Mouse (Mus musculus): ENCODE results near the gene Tex38. TPM values are rescaled to one million over a fixed set of nuclear protein-coding genes. Genes with fewer than 3 reads are reported as not detected.

Gene Tex38
- polyA plus RNA-seq, 1 experiment from 2014 or later: 0.33 TPM

DNA sequence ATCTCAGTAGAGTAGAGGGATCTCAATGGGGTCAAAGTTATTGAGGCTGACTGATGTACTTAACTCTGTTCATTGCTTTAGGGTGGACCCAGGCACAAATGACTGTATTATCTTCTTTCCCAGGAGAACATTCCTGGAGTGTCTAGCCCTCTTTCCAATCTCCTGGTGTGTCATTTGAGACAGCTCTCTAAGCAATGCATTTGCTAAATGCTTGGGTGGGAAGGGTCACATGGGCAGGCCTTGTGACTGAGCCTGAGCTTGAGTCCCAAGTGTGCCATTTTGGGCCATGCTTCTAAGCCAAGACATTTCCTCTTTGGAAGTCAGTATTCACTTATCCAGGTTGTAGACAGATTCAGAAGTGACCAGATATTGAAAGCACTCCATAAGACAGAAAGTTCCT lies 40.6 kb upstream of the Tex38 start:
- Histone ChIP-seq H3K9me3 (ENCODE audit: control insufficient read depth, low read length) (no peaks in the 10 kb centered on the region), H3K36me3 (replicated peaks; ENCODE audit: control insufficient read depth, insufficient read depth) (peaks cover 4% of the 10 kb centered on the region; the same call in 1 of the 2 replicates), H3K27ac (no peak overlapping the region), H3K4me2 (replicated peaks) (no peak overlapping the region), H3K27me3 (ENCODE audit: control insufficient read depth, insufficient read depth, low read length) (no peaks in the 10 kb centered on the region), H3K4me3 (replicated peaks; ENCODE audit: low read length) (no peak overlapping the region), H3K4me1 (replicated peaks; ENCODE audit: control insufficient read depth, insufficient read depth, low read length) (no peaks in the 10 kb centered on the region), H3K9ac (no peak overlapping the region)
- no peak for DNase-seq (ENCODE audit: low spot score)
- no peak for ATAC-seq (ENCODE audit: low FRiP score)

DNA sequence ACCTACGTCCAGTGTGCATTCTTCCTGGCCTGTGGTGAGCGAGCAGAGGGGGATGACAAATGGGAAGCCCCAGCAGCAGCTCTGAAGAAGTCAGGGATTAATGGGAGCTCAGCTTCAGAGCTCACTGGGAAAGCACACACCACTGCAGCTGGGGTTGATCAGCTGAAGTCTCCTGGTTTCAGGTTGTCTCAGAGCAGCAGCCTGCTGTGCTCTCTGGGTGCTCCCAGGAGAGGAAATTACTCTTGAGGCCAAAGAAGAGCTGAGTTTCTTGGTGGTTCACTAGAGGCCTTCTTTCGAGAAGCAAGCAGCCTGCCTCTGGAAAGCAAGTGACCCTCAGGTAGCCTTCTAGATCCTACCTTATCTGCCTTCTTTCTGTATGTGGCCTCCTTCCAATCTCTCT lies 40.1 kb upstream of the Tex38 start:
- Histone ChIP-seq H3K27ac (no peak overlapping the region), H3K9ac (no peak overlapping the region), H3K4me3 (replicated peaks; ENCODE audit: low read length) (no peak overlapping the region), H3K4me2 (replicated peaks) (no peak overlapping the region), H3K27me3 (ENCODE audit: control insufficient read depth, insufficient read depth, low read length) (no peaks in the 10 kb centered on the region), H3K4me1 (replicated peaks; ENCODE audit: control insufficient read depth, insufficient read depth, low read length) (no peaks in the 10 kb centered on the region), H3K9me3 (ENCODE audit: control insufficient read depth, low read length) (no peaks in the 10 kb centered on the region), H3K36me3 (replicated peaks; ENCODE audit: control insufficient read depth, insufficient read depth) (peaks cover 4% of the 10 kb centered on the region; the same call in 1 of the 2 replicates)
- ATAC-seq (ENCODE audit: low FRiP score): no peak
- WGBS: 76% methylated on average over 3 of the region's 3 CpGs
- no peak for DNase-seq (ENCODE audit: low spot score)

DNA sequence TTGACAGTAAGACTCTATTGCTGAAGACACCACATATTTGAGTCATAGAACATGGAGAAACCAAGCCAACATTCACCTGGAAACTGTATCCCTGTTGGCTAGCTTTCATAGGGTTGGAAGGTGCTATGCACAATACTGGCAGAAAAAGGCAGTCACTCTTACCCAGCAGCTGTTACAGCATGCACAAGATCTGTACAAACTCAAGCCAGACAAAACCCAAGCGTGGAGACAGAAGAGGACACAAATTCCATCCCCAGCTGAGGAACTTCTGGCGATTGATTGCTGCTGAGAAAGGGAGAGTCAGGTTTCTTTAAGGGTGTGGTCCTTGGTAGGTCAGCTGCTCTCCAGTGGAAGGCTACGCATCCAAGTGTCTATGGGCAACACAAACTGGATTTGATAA lies 39.4 kb upstream of the Tex38 start:
- no peak for DNase-seq (ENCODE audit: low spot score)
- WGBS: 78% methylated on average over 3 of the region's 3 CpGs

DNA sequence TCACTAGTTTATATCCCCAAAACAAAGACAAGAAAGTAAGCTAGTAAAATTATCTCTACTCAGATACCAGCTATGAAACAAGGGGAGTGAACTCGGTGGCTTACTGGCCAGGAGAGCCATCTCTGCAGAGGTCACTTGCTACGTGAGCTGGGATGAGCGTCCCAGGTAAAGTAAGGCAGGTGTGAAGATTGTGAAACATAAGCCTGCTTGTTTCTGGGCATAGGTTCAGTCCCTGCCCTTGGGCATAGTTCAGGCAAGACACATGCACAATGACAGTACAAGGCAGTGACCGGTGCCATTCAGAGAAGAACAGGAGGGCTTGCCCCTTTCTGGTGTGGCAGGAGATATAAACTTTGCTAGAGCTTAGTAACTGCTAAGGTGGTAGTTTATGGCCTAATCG lies 34.8 kb upstream of the Tex38 start:
- Histone ChIP-seq H3K9me3 (ENCODE audit: control insufficient read depth, low read length) (no peaks in the 10 kb centered on the region), H3K36me3 (replicated peaks; ENCODE audit: control insufficient read depth, insufficient read depth) (peaks cover 39% of the 10 kb centered on the region), H3K27ac (no peak overlapping the region), H3K4me1 (replicated peaks; ENCODE audit: control insufficient read depth, insufficient read depth, low read length) (no peaks in the 10 kb centered on the region), H3K4me2 (replicated peaks) (no peak overlapping the region), H3K9ac (no peak overlapping the region), H3K4me3 (replicated peaks; ENCODE audit: low read length) (no peak overlapping the region), H3K27me3 (ENCODE audit: control insufficient read depth, insufficient read depth, low read length) (no peaks in the 10 kb centered on the region)
- WGBS: 94% methylated on average over 5 of the region's 5 CpGs
- DNase-seq (ENCODE audit: low spot score) (no peak), ATAC-seq (ENCODE audit: low FRiP score) (no peak)

More for the DNA sequence above, 39.4 kb upstream of the Tex38 start:
- Histone ChIP-seq H3K9ac (no peak overlapping the region), H3K36me3 (replicated peaks; ENCODE audit: control insufficient read depth, insufficient read depth) (peaks cover 10% of the 10 kb centered on the region), H3K4me3 (replicated peaks; ENCODE audit: low read length) (no peak overlapping the region), H3K27ac (no peak overlapping the region), H3K4me2 (replicated peaks) (no peak overlapping the region), H3K4me1 (replicated peaks; ENCODE audit: control insufficient read depth, insufficient read depth, low read length) (no peaks in the 10 kb centered on the region), H3K9me3 (ENCODE audit: control insufficient read depth, low read length) (no peaks in the 10 kb centered on the region), H3K27me3 (ENCODE audit: control insufficient read depth, insufficient read depth, low read length) (no peaks in the 10 kb centered on the region)
- ATAC-seq (ENCODE audit: low FRiP score): no peak

DNA sequence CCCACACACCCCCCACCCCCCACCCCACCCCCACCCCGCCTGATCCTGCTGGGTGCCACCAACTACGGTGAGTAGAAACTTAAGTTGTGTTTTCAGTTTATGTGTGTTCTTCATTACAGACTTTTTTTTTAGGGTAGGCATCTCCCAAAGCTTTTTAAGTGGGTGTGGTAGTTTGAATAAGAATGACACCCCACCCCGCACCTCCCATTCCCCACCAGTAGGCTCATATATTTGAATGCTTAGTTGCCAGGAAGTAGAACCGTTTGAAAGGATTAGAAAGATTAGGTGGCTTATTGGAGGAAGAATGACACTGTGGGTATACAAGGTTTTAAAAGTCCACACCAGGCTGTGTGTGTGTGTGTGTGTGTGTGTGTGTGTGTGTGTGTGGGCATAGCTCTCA lies 31.5 kb upstream of the Tex38 start:
- ATAC-seq (ENCODE audit: low FRiP score) (no peak), DNase-seq (ENCODE audit: low spot score) (no peak)
- Histone ChIP-seq H3K9ac (no peak overlapping the region), H3K4me1 (replicated peaks; ENCODE audit: control insufficient read depth, insufficient read depth, low read length) (no peaks in the 10 kb centered on the region), H3K4me2 (replicated peaks) (no peak overlapping the region), H3K9me3 (ENCODE audit: control insufficient read depth, low read length) (no peaks in the 10 kb centered on the region), H3K4me3 (replicated peaks; ENCODE audit: low read length) (no peak overlapping the region), H3K27ac (no peak overlapping the region), H3K36me3 (replicated peaks; ENCODE audit: control insufficient read depth, insufficient read depth) (peaks cover 39% of the 10 kb centered on the region), H3K27me3 (ENCODE audit: control insufficient read depth, insufficient read depth, low read length) (no peaks in the 10 kb centered on the region)
- WGBS: 90% methylated on average over 4 of the region's 4 CpGs

DNA sequence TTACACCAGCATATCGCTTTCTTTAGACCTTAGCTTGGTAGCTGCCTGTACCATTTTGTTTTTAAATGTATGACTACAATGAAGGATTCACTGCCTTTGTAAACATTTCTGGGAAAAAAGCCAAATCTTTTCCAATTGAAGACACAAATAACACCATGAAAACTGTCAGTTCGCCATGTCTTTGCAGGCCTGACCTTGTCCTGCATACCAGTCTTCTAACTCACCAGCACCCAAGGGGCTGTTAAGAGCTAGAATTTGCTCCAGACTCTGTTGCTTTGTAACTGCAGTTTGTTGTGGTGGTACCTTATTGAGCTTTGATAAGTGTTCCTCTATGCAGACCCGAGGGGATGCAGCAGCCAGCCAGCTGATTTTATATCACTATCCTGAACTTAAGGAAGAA lies 19.2 kb upstream of the Tex38 start:
- Histone ChIP-seq H3K27me3 (ENCODE audit: control insufficient read depth, insufficient read depth, low read length) (no peaks in the 10 kb centered on the region), H3K36me3 (replicated peaks; ENCODE audit: control insufficient read depth, insufficient read depth) (peaks cover 69% of the 10 kb centered on the region), H3K27ac (no peak overlapping the region), H3K9me3 (ENCODE audit: control insufficient read depth, low read length) (no peaks in the 10 kb centered on the region), H3K9ac (no peak overlapping the region), H3K4me3 (replicated peaks; ENCODE audit: low read length) (no peak overlapping the region), H3K4me2 (replicated peaks) (no peak overlapping the region), H3K4me1 (replicated peaks; ENCODE audit: control insufficient read depth, insufficient read depth, low read length) (no peaks in the 10 kb centered on the region)
- DNase-seq (ENCODE audit: low spot score) (no peak), ATAC-seq (ENCODE audit: low FRiP score) (no peak)
- 61% methylated on average over 3 of the region's 3 CpGs for WGBS

DNA sequence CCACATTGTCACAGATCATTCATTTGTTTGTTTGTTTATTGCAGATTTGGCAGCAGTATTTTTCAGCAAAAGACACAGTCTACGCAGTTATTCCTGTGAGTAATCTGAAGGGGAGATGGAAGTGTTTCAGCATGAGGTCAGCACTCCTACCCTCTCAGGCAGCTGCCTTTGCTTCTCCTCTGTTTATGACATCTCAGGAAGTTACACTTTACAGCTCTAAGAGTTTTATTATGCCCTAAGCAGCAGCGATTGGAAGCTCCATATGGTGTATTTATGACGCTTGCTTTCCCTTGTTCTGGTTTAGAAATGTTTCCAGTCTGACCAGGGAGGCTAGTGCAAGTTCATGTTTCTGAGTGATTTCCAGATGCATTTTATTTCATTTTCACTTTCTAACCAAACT lies 14.5 kb upstream of the Tex38 start:
- H3K4me1 ChIP-seq (replicated peaks; ENCODE audit: control insufficient read depth, insufficient read depth, low read length): no peaks in the 10 kb centered on the region
- peaks cover 82% of the 10 kb centered on the region for H3K36me3 ChIP-seq (replicated peaks; ENCODE audit: control insufficient read depth, insufficient read depth)
- DNase-seq (ENCODE audit: low spot score) (no peak), ATAC-seq (ENCODE audit: low FRiP score) (no peak)
- H3K9ac ChIP-seq: no peak overlapping the region
- H3K4me2 ChIP-seq (replicated peaks): no peak overlapping the region
- no peak overlapping the region for H3K4me3 ChIP-seq (replicated peaks; ENCODE audit: low read length)
- WGBS: 96% methylated on average over 3 of the region's 3 CpGs
- H3K27ac ChIP-seq: no peak overlapping the region
- no peaks in the 10 kb centered on the region for H3K27me3 ChIP-seq (ENCODE audit: control insufficient read depth, insufficient read depth, low read length)
- no peaks in the 10 kb centered on the region for H3K9me3 ChIP-seq (ENCODE audit: control insufficient read depth, low read length)

DNA sequence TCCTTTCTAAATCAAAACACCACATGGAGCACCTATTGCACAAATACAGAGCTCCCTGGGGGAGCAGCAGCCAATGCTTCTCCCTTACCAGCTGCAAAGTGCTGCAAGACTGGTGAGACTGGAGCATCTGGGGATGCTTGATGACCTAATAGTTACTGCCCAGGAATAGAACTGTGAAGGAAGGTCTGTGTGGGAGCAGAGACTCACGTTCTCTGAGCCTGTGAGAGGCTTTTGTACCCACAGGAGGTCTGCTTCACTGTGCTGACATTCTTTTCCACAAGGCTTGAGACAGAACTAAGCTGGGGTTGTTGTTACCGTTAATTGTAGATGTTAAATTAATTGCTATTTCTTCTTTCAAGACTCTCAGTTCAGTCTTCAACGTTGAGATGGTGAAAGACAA lies 10.0 kb upstream of the Tex38 start:
- ATAC-seq (ENCODE audit: low FRiP score): no peak
- Histone ChIP-seq H3K9me3 (ENCODE audit: control insufficient read depth, low read length) (no peaks in the 10 kb centered on the region), H3K27ac (no peak overlapping the region), H3K36me3 (replicated peaks; ENCODE audit: control insufficient read depth, insufficient read depth) (peaks cover 53% of the 10 kb centered on the region), H3K4me3 (replicated peaks; ENCODE audit: low read length) (no peak overlapping the region), H3K9ac (no peak overlapping the region), H3K4me1 (replicated peaks; ENCODE audit: control insufficient read depth, insufficient read depth, low read length) (0 out of 2 replicates have a peak, but pooled peaks cover under 1% of the 10 kb centered on the region), H3K27me3 (ENCODE audit: control insufficient read depth, insufficient read depth, low read length) (no peaks in the 10 kb centered on the region), H3K4me2 (replicated peaks) (no peak overlapping the region)
- DNase-seq (ENCODE audit: low spot score): no peak
- WGBS: 81% methylated on average over 3 of the region's 3 CpGs

DNA sequence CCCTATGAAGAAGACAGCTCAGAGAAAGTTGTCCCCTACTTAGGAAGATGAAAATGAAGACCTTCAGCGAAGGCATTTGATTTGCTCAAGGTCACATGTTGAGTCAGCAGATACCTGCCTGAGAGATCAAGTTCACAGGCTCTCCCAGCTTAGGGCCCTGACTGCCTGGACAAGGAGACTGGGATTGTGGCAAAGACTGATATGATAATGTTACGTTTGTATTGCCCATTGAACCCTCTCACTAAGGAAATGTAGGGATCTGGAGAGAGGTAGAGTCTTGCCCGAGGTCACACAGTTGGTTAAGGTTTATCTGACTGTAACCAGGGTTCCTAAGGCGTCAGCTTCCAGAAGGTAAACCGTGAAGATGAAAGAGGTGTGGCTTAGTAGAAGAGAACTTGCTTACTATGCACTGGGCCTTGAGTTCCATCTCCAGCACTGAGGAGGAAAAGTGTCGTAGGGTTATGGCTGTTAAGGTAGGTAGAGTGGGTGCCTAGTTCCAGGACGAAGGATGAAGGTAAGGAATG lies 4.8 kb upstream of the Tex38 start:
- Histone ChIP-seq H3K4me1 (replicated peaks; ENCODE audit: control insufficient read depth, insufficient read depth, low read length) (peaks cover 7% of the 10 kb centered on the region), H3K9me3 (ENCODE audit: control insufficient read depth, low read length) (no peaks in the 10 kb centered on the region), H3K27ac (0 out of 2 replicates have a peak overlapping the region, but pooled peaks have one; percentile 56), H3K9ac (peak overlapping the region; percentile 84), H3K4me2 (replicated peaks) (peak overlapping the region; percentile 69), H3K27me3 (ENCODE audit: control insufficient read depth, insufficient read depth, low read length) (no peaks in the 10 kb centered on the region), H3K36me3 (replicated peaks; ENCODE audit: control insufficient read depth, insufficient read depth) (peaks cover 18% of the 10 kb centered on the region), H3K4me3 (replicated peaks; ENCODE audit: low read length) (peak overlapping the region; percentile 76)
- WGBS: 65% methylated on average over 7 of the region's 7 CpGs
- ATAC-seq (ENCODE audit: low FRiP score) (peak; percentile 12; the same call in 1 of the 2 replicates), DNase-seq (ENCODE audit: low spot score) (no peak)

Data from hindbrain, embryonic 14.5 days (tissue).